ENCODE assay signal across 8 mouse cellular contexts in genomic region chr17:62879526-62880310, GRCm38 (mm10). TPM values are rescaled to one million over a fixed set of nuclear protein-coding genes. Genes with fewer than 3 reads are reported as not detected.
DNase-seq lines count a peak whose midpoint lies in the region; ATAC-seq and TF ChIP-seq lines count a peak whose summit lies in the region.

No protein-coding gene starts in this region.

- no peak for TF ChIP-seq CTCF in heart, adult 2 months (IDR thresholded peaks at IDR 0.05)
- TF ChIP-seq CTCF in kidney, adult 2 months (conservative IDR thresholded peaks at IDR 0.05; ENCODE audit: insufficient read depth, insufficient read length, low read depth, low read length) = no peak
- no peak for TF ChIP-seq CTCF in lung, embryonic 14.5 days (IDR thresholded peaks at IDR 0.05; ENCODE audit: low read depth)

- TF ChIP-seq EP300 in heart, adult 2 months (IDR thresholded peaks at IDR 0.05; ENCODE audit: insufficient read depth, low read depth, low read length) = no peak

- 1% methylated on average over 45 of the region's 45 CpGs for WGBS in heart, adult 2 months
- WGBS in kidney, adult 2 months = 4% methylated on average over 45 of the region's 45 CpGs
- under 1% methylated on average over 40 of the region's 45 CpGs for WGBS in lung, embryonic 14.5 days

- H3K36me3 ChIP-seq in megakaryocyte, embryonic 14.5 days (replicated peaks; ENCODE audit: low read length) = no peaks in the 10 kb centered on the region
- no peaks in the 10 kb centered on the region for H3K36me3 ChIP-seq in heart, adult 2 months (ENCODE audit: control insufficient read depth, insufficient read depth, low read length)
- no peaks in the 10 kb centered on the region for H3K36me3 ChIP-seq in kidney, adult 2 months (ENCODE audit: control insufficient read depth, insufficient read depth, low read length)
- H3K36me3 ChIP-seq in lung, embryonic 14.5 days (ENCODE audit: insufficient read depth) = no peaks in the 10 kb centered on the region

- TF ChIP-seq POLR2A in heart, adult 2 months (IDR thresholded peaks at IDR 0.05; ENCODE audit: insufficient read depth, low read depth, low read length) = no peak
- no peak for TF ChIP-seq POLR2A in kidney, adult 2 months (IDR thresholded peaks at IDR 0.05; ENCODE audit: low read depth, low read length)

- intact Hi-C loops in heart, adult 2 months (cut with DNase I) = loop anchor here (5.0 to 10.0 kb wide), 4 partner anchors 97 to 705 kb away; no protein-coding TSS in a partner anchor

- H3K27me3 ChIP-seq in megakaryocyte, embryonic 14.5 days (replicated peaks) = peaks cover 62% of the 10 kb centered on the region
- no peaks in the 10 kb centered on the region for H3K27me3 ChIP-seq in heart, adult 2 months (ENCODE audit: control insufficient read depth, insufficient read depth, low read length)
- H3K27me3 ChIP-seq in kidney, adult 2 months (replicated peaks; ENCODE audit: control insufficient read depth, insufficient read depth, low read length) = no peaks in the 10 kb centered on the region; the same call in 1 of the 2 replicates
- no peaks in the 10 kb centered on the region for H3K27me3 ChIP-seq in lung, embryonic 14.5 days (ENCODE audit: insufficient read depth, low read length)

- H3K9me3 ChIP-seq in megakaryocyte, embryonic 14.5 days = no peaks in the 10 kb centered on the region
- no peaks in the 10 kb centered on the region for H3K9me3 ChIP-seq in lung, embryonic 14.5 days (ENCODE audit: low read depth, low read length)

- H3K4me2 ChIP-seq in lung, embryonic 14.5 days = peak overlapping the region; percentile 99

- H3K27ac ChIP-seq in heart, adult 2 months = peak overlapping the region; percentile 51
- H3K27ac ChIP-seq in kidney, adult 2 months (ENCODE audit: insufficient read depth, low read depth, low read length) = no peak overlapping the region
- no peak overlapping the region for H3K27ac ChIP-seq in lung, embryonic 14.5 days (ENCODE audit: low read depth)

- H3K9ac ChIP-seq in heart, adult 2 months (ENCODE audit: low read depth, low read length) = peak overlapping the region; percentile 52
- H3K9ac ChIP-seq in lung, embryonic 14.5 days = peak overlapping the region; percentile 80

- ATAC-seq in megakaryocyte, adult 5-6 weeks (ENCODE audit: poor library complexity, severe bottlenecking) = no peak
- ATAC-seq in lung, embryonic 14.5 days (ENCODE audit: insufficient read depth) = peak; percentile 1; the same call in 1 of the 2 replicates

- H3K79me2 ChIP-seq in heart, adult 2 months (replicated peaks; ENCODE audit: control insufficient read depth, insufficient read depth, low read length) = no peaks in the 10 kb centered on the region

- peak; percentile 59 to 71 for DNase-seq in cerebellum, postnatal 10 days
- peak; percentile 60 for DNase-seq in heart, adult 2 months
- DNase-seq in kidney, adult 2 months = peak; percentile 27
- DNase-seq in lung, embryonic 14.5 days = peak; percentile 73
- peak; percentile 42 for DNase-seq in right cerebral cortex, adult 18-20 months
- DNase-seq in T-cell, adult 2 months (ENCODE audit: low spot score) = no peak

- H3K4me1 ChIP-seq in megakaryocyte, embryonic 14.5 days = peaks cover 47% of the 10 kb centered on the region
- H3K4me1 ChIP-seq in heart, adult 2 months (ENCODE audit: control insufficient read depth, insufficient read depth, low read length) = no peaks in the 10 kb centered on the region; the same call in 1 of the 2 replicates
- H3K4me1 ChIP-seq in kidney, adult 2 months (ENCODE audit: control insufficient read depth, insufficient read depth, low read length) = no peaks in the 10 kb centered on the region
- H3K4me1 ChIP-seq in lung, embryonic 14.5 days (ENCODE audit: insufficient read depth) = peaks cover 3% of the 10 kb centered on the region; the same call in 1 of the 2 replicates

- H3K4me3 ChIP-seq in megakaryocyte, embryonic 14.5 days (replicated peaks) = peak overlapping the region; percentile 54
- H3K4me3 ChIP-seq in heart, adult 2 months = peak overlapping the region; percentile 63
- H3K4me3 ChIP-seq in kidney, adult 2 months (ENCODE audit: insufficient read depth, low read depth, low read length) = peak overlapping the region; percentile 74
- peak overlapping the region; percentile 78 for H3K4me3 ChIP-seq in lung, embryonic 14.5 days (ENCODE audit: low read depth, low read length)

RNA-seq across cellular contexts. Expression of gene Efna5, which starts 1.4 kb away (rescaled TPM):
- not detected in 2 replicates for polyA plus RNA-seq in megakaryocyte, embryonic 14.5 days (2012; ENCODE audit: insufficient read depth, low replicate concordance)
- 0.16 and 0.30 TPM in 2 replicates for total RNA-seq in megakaryocyte, adult 5-6 weeks (2015)
- total RNA-seq in megakaryocyte, adult 5-6 weeks (2017) = not detected in 2 replicates
- total RNA-seq in heart, adult 2 months (2021) = 10 to 100 TPM; 17.5 to 24.0 TPM
- 3.9 and 5.2 TPM in 2 replicates for polyA plus RNA-seq in heart, adult 2 months (2012; rRNA removed)
- polyA plus RNA-seq in kidney, adult 2 months (2012; rRNA removed) = 2.1 and 2.5 TPM in 2 replicates
- 14.8 and 15.5 TPM in 2 replicates for polyA plus RNA-seq in lung, embryonic 14.5 days (2014; fragmentation: Nextera tagmentation; extraction: Ambion mirVana)
